Mouse (Mus musculus) testis, adult 2 months (tissue): ENCODE measurements at regions not wholly inside any gene's neighbourhood (a gene's known extent, or its start where the extent isn't known, plus 50 kb on each side); places are given as distances from the start of the nearest gene placed in this dataset.

Experiments
- CTCF ChIP-seq: fragments of 200-500 bp; IDR thresholded peaks from 2 replicates; pipeline ENCODE4 v1.5.1; 2012; ENCODE audit warnings: low read depth, mild to moderate bottlenecking, inconsistent platforms, low read length, moderate library complexity; ENCODE audit not compliant: control insufficient read depth, insufficient read depth, insufficient replicate concordance
- POLR2A ChIP-seq: fragments of 200-500 bp; IDR thresholded peaks from 2 replicates; pipeline ENCODE4 v1.6.1; 2012; ENCODE audit warnings: low read depth, mild to moderate bottlenecking, inconsistent platforms, low read length, moderate library complexity; ENCODE audit not compliant: control insufficient read depth

- TF ChIP-seq POLR2A (no peak), CTCF (no peak)
Measured at GRCm38 (mm10) chr13:72961291-72961690, 299.0 kb upstream of the Irx4 start.
